Mouse (Mus musculus): ENCODE measurements around the gene Tekt2. TPM values are rescaled to one million over a fixed set of nuclear protein-coding genes. Genes with fewer than 3 reads are reported as not detected.

Tekt2 gene
- polyA plus RNA-seq, 1 experiment = 3.1 TPM

DNA sequence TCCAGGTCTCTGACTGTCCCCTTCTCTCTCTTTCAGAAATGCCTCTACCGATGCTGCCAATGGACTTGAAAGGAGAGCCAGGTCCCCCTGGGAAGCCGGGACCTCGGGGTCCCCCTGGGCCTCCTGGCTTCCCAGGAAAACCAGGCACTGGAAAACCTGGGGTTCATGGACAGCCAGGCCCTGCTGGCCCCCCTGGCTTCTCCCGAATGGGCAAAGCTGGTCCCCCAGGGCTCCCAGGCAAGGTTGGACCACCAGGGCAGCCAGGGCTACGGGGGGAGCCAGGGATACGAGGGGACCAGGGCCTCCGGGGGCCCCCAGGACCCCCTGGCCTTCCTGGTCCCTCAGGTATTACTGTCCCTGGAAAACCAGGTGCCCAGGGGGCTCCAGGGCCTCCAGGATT, 15.1 kb downstream of the Tekt2 start:
- Histone ChIP-seq H3K4me3 (ENCODE audit: insufficient read depth, low read length) (no peak overlapping the region), H3K27ac (ENCODE audit: insufficient read depth, low read length) (no peak overlapping the region), H3K4me1 (ENCODE audit: control insufficient read depth, insufficient read depth, low read length) (peaks cover 9% of the 10 kb centered on the region)
- TF ChIP-seq CTCF (IDR thresholded peaks at IDR 0.05; ENCODE audit: borderline replicate concordance, insufficient read depth, low read length) = no peak
- no peak for TF ChIP-seq POLR2A (IDR thresholded peaks at IDR 0.05; ENCODE audit: low read depth, low read length)

DNA sequence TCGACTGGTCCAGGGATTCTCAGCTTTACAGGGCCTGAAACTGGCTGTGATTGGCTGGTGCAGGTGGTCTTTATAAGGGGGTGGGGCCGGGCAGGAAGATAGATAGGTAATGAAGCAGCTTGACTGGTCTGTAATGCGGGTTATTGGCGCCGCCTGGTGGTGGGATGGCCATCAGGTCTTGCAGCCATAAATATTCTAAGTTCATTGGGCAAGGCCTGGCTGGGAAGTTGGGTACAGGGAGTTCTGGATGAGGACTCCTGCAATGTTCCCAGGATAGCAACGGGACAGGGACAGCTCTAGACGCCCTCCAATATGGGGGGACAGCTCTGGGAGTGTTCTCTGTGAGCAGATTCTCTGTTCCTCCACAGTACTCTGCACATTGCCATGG, 15.6 kb downstream of the Tekt2 start:
- TF ChIP-seq CTCF (IDR thresholded peaks at IDR 0.05; ENCODE audit: borderline replicate concordance, insufficient read depth, low read length) (peak; percentile 52; the same call in 1 of the 2 replicates), POLR2A (IDR thresholded peaks at IDR 0.05; ENCODE audit: low read depth, low read length) (no peak)
- Histone ChIP-seq H3K4me3 (ENCODE audit: insufficient read depth, low read length) (no peak overlapping the region), H3K27ac (ENCODE audit: insufficient read depth, low read length) (no peak overlapping the region), H3K4me1 (ENCODE audit: control insufficient read depth, insufficient read depth, low read length) (peaks cover 8% of the 10 kb centered on the region)

DNA sequence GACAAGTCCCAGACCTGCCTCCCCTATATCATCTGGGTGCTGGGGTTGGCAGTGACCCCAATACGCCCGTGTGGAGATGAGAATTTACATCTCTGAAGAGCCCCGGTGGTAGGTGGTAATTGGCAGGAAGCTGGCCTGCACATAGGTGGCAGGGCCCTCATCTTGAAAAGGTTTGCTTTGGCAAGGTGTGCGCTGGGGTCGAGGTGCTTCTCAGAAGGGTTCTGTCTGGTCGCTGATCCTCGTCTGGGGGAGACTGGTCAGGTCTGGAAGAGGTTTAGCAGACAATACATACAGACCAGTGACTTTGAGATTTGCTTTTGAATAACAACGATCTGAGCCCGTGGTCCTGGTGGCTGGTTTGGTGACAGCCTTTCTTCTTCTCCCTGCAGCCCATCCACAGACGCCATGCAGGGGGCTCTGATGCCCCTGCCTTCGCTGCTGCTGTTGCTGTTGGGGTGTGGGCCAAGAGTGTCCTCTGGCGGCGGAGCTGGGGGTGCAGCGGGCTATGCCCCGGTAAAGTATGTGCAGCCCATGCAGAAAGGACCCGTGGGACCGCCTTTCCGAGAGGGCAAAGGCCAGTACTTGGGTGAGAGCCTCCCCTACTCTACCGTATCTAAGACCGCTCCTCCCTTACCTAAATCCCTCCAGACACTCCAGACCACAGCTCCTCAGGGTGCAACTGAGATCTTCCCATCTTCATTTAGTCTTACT, 16.1 kb downstream of the Tekt2 start:
- Histone ChIP-seq H3K4me1 (ENCODE audit: control insufficient read depth, insufficient read depth, low read length) (peaks cover 4% of the 10 kb centered on the region), H3K4me3 (ENCODE audit: insufficient read depth, low read length) (no peak overlapping the region), H3K27ac (ENCODE audit: insufficient read depth, low read length) (no peak overlapping the region)
- TF ChIP-seq POLR2A (IDR thresholded peaks at IDR 0.05; ENCODE audit: low read depth, low read length) (no peak), CTCF (IDR thresholded peaks at IDR 0.05; ENCODE audit: borderline replicate concordance, insufficient read depth, low read length) (peak; percentile 42)

DNA sequence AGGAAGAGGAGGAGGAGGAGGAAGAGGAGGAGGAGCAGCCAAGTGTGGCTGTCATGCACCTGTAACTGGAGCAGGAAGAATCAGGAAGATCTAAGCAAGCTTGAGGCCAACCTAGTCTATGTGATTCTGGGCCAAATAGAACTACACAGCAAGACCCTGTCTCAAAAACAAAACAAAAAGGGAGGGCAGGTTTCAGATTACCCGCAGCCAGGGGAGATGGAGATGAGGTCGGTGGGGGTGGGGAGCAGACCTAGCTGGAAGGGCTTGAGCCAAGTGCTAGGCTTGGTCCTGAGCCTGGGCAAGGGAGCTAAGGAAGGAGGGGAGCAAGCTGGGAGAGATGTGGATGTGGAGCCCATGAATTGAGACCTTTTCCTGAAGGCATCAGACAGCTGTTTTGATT, 18.7 kb downstream of the Tekt2 start:
- no peaks in the 10 kb centered on the region for H3K4me1 ChIP-seq (ENCODE audit: control insufficient read depth, insufficient read depth, low read length)
- no peak overlapping the region for H3K4me3 ChIP-seq (ENCODE audit: insufficient read depth, low read length)
- no peak overlapping the region for H3K27ac ChIP-seq (ENCODE audit: insufficient read depth, low read length)
- TF ChIP-seq POLR2A (IDR thresholded peaks at IDR 0.05; ENCODE audit: low read depth, low read length) = no peak
- no peak for TF ChIP-seq CTCF (IDR thresholded peaks at IDR 0.05; ENCODE audit: borderline replicate concordance, insufficient read depth, low read length)

DNA sequence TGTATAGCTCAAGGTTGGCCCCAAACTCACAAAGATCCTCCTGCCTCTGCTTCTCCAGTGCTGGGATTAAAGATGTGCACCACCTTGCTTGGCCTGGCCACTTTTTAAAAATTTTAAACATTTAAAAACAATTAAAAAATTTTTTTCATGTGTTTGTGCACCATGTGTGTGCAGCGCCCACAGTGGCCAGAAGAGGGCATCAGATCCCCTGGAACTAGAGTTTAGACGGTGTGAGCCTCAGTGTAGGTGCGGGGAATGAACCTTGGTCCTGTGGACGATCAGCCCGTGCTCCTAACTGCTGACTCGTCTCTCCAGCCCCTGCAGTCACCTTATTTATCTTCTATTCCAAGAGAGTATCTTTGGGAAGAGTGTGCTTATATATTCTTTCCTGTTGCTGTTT, 19.4 kb downstream of the Tekt2 start:
- no peak for TF ChIP-seq CTCF (IDR thresholded peaks at IDR 0.05; ENCODE audit: borderline replicate concordance, insufficient read depth, low read length)
- TF ChIP-seq POLR2A (IDR thresholded peaks at IDR 0.05; ENCODE audit: low read depth, low read length) = no peak

DNA sequence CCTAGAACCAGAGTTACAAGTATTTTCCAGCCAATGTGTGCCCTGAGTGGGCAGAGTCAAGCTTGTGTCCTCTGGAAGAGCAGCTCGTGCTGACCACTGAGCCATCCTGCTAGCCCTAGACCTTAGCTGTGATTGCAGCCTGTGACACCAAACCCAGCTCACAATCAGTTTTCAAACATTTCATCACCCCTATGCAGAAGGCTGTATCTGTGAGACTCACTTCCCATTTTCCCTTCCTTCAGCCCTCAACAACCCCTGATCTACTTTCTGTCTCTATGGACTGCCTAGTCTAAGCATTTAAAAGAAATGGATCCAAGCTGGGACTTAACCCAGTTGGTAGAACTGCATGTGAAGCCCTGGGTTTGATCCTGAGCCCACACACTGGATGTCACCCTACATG, 20.1 kb downstream of the Tekt2 start:
- peaks cover 3% of the 10 kb centered on the region for H3K4me1 ChIP-seq (ENCODE audit: control insufficient read depth, insufficient read depth, low read length)
- no peak overlapping the region for H3K4me3 ChIP-seq (ENCODE audit: insufficient read depth, low read length)
- no peak overlapping the region for H3K27ac ChIP-seq (ENCODE audit: insufficient read depth, low read length)
- TF ChIP-seq CTCF (IDR thresholded peaks at IDR 0.05; ENCODE audit: borderline replicate concordance, insufficient read depth, low read length) = no peak
- TF ChIP-seq POLR2A (IDR thresholded peaks at IDR 0.05; ENCODE audit: low read depth, low read length) = no peak

More for the DNA sequence above, 19.4 kb downstream of the Tekt2 start:
- Histone ChIP-seq H3K4me1 (ENCODE audit: control insufficient read depth, insufficient read depth, low read length) (no peaks in the 10 kb centered on the region), H3K27ac (ENCODE audit: insufficient read depth, low read length) (no peak overlapping the region), H3K4me3 (ENCODE audit: insufficient read depth, low read length) (no peak overlapping the region)

DNA sequence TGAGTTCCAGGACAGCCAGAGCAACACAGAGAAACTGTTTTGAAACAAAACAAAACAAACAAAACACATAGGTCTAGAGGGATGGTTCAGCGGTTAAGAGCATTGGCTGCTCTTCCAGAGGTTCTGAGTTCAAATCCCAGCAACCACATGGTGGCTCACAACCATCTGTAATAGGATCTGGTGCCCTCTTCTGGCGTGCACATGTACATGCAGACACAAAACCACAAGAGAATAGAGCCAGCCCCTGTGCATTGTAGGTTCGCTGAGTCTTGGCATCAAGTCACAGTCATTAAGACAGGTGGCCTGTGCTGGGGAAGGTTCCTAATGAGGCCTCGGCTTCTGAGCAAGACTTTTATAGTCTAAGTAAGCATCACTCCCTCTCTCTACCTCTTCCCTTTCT, 21.6 kb downstream of the Tekt2 start:
- Histone ChIP-seq H3K4me1 (ENCODE audit: control insufficient read depth, insufficient read depth, low read length) (peaks cover 3% of the 10 kb centered on the region), H3K4me3 (ENCODE audit: insufficient read depth, low read length) (no peak overlapping the region), H3K27ac (ENCODE audit: insufficient read depth, low read length) (no peak overlapping the region)
- TF ChIP-seq POLR2A (IDR thresholded peaks at IDR 0.05; ENCODE audit: low read depth, low read length) (no peak), CTCF (IDR thresholded peaks at IDR 0.05; ENCODE audit: borderline replicate concordance, insufficient read depth, low read length) (no peak)

DNA sequence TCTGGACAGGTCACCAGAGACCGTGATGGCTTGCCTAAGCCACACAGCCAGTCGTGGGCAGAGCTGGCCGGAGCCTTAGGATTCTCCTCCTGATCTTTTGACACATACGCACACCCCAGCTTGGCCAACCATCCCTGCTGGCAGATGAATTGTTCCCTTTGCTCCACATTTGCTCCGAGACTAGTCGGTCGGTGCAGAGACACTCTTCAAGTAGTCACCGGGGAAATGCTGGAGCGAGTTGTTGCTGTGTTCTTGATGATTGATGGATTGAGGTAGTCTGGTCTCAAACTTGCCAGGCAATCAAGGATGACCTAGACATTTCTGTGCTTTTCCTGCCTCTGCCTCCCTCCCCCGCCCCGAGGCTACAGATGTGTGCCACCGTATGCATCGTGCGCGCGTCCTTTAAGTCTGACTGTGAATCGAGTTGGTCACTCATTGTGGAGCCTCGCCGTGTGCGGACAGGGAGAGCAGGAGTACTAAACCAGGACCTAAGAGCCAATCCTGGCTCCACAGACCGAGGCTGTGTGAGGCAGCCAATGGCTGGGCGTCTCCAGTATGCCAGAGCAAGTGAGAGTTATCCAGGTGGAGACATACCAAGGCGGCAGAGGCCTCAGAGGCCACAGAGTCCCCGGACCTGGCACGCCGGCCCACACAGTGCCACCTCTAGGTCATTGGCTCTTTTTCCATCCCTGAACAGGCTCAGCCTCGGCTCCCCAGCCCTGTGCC, 23.7 kb downstream of the Tekt2 start:
- H3K4me1 ChIP-seq (ENCODE audit: control insufficient read depth, insufficient read depth, low read length) = peaks cover 3% of the 10 kb centered on the region
- peak overlapping the region; percentile 7; the same call in 1 of the 2 replicates for H3K27ac ChIP-seq (ENCODE audit: insufficient read depth, low read length)
- TF ChIP-seq POLR2A (IDR thresholded peaks at IDR 0.05; ENCODE audit: low read depth, low read length) (no peak), CTCF (IDR thresholded peaks at IDR 0.05; ENCODE audit: borderline replicate concordance, insufficient read depth, low read length) (no peak)
- no peak overlapping the region for H3K4me3 ChIP-seq (ENCODE audit: insufficient read depth, low read length)

DNA sequence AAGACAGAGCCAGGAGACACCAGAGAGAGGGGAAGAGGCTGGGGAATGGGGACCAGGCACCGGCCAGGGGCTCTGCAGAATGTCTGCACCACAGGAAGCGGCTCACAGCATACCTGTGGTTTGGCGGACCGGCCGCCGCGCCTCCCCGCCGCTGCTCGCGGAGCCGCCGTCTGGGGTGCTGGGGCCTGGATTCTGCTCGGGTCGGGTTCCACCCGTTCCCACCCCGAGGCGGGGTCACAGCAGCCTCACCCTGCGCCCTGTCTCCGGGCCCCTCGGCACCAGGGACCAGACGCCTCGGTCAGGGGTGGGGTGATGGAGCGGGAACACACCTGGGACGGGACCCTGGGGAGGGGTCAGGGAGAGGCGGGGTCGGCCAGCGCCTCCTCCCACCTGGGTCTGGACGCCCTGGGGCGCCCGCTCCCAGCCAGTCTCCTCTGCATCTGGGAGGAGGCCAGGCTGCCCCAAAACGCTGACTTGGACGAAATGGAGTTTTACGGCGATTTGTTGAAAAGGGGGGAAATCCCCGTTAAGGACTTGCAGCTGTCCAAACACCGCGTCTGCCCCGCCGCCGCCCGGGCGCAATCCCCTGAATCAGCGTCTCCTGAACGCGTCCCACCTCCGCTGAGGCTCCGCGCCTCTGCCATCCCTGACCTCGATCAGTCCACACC, 24.4 kb downstream of the Tekt2 start:
- 0 out of 2 replicates have a peak overlapping the region, but pooled peaks have one; percentile 1 for H3K4me3 ChIP-seq (ENCODE audit: insufficient read depth, low read length)
- H3K4me1 ChIP-seq (ENCODE audit: control insufficient read depth, insufficient read depth, low read length) = peaks cover 3% of the 10 kb centered on the region
- TF ChIP-seq CTCF (IDR thresholded peaks at IDR 0.05; ENCODE audit: borderline replicate concordance, insufficient read depth, low read length) (no peak), POLR2A (IDR thresholded peaks at IDR 0.05; ENCODE audit: low read depth, low read length) (no peak; the same call in 1 of the 2 replicates)
- peak overlapping the region; percentile 37; the same call in 1 of the 2 replicates for H3K27ac ChIP-seq (ENCODE audit: insufficient read depth, low read length)
